ENCODE assay signal across 17 mouse cellular contexts in the genomic region with DNA sequence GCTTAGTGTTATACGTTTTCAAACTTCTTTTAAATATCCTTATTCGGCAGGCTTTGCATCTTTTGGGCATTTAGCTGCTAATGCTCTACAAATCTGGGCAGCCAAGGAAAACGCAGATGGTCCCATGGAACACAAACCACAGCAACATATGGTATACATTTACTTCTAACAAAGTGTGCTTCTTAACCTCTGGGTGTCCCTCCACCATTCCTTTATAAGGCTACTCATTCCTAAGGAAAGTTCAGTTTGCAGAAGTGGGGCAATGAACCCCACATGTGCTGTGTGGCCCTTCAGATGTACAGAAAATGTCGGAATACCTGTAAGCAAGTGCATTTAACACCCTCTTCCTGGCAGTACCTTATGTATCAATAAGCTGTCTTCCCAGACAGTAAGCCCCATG. TPM values are rescaled to one million over a fixed set of nuclear protein-coding genes. Genes with fewer than 3 reads are reported as not detected.
"Had no signal": no experiment of that assay in that cellular context is flagged by ENCODE, and none has a peak within 500 bp of the region (broad histone marks: within the 10 kb centered on the region; RNA-seq: fewer than 3 reads in every experiment).

No protein-coding gene starts in this region.

- H3K9ac ChIP-seq: liver, embryonic 13.5 days; liver, postnatal 0 days; lung, embryonic 15.5 days; midbrain, embryonic 13.5 days; neural tube, embryonic 15.5 days had no signal

- ATAC-seq: liver, postnatal 0 days; midbrain, embryonic 13.5 days had no signal

- H3K9me3 ChIP-seq: liver, embryonic 13.5 days; lung, embryonic 15.5 days; midbrain, embryonic 13.5 days; neural tube, embryonic 15.5 days had no signal

- H3K36me3 ChIP-seq: liver, embryonic 13.5 days; lung, embryonic 15.5 days; midbrain, embryonic 13.5 days; neural tube, embryonic 15.5 days had no signal

- H3K4me2 ChIP-seq: liver, embryonic 13.5 days; lung, embryonic 15.5 days; midbrain, embryonic 13.5 days; neural tube, embryonic 15.5 days had no signal

- DNase-seq: kidney, adult 11 months; kidney, postnatal 10 days; kidney, postnatal 4 days; left cerebral cortex, postnatal 4 days; liver; liver, embryonic 13.5 days; liver, postnatal 0 days; right cerebral cortex, adult 18-20 months; right cerebral cortex, postnatal 25 days; thymus, postnatal 4 days had no signal

- H3K4me3 ChIP-seq: layer of hippocampus, adult 2 months; liver, embryonic 13.5 days; lung, embryonic 15.5 days; midbrain, embryonic 13.5 days; myocyte; neural tube, embryonic 15.5 days had no signal

- H3K27ac ChIP-seq: layer of hippocampus, adult 2 months; liver, embryonic 13.5 days; lung, embryonic 15.5 days; midbrain, embryonic 13.5 days; neural tube, embryonic 15.5 days had no signal

RNA-seq across cellular contexts. Expression of gene Shox2, which starts 14.1 kb away (rescaled TPM):
- polyA plus RNA-seq: kidney, embryonic 14.5 days; small intestine, adult 2 months had no signal
